Mouse (Mus musculus): Measurements from ENCODE around the gene Paf1.
"Not testable (repeated sequence)": the region's sequence is repeated elsewhere in the genome, so short reads cannot be mapped to it uniquely, and the experiment has no call there.

Gene Paf1

GRCm38 (mm10) chr7:28385196-28385595, 7.6 kb upstream of the Paf1 start:
- DNase-seq (ENCODE audit: low spot score): no peak

DNA sequence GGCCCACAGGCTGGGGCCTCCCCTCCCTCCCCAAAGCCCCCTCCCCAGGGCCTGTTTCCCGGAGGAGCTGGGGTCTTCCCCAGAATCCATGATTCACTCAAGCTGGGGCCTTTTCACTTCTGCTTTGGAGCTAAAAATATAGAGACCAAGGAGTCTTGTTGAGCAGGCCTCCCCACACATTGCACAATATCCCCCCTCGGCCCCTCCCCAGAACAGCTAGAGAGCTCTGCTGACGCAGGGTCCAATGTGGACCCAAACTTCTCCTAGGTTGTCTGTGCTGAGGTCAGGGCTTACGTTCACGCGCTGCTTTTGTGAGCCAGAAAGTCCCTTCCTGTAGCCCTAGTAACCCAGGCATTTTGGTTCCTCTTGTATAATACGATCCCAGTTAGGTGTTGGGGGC, 6.7 kb upstream of the Paf1 start:
- no peak for DNase-seq (ENCODE audit: low spot score)

- peak; percentile 68 for DNase-seq (ENCODE audit: low spot score)
Measured at GRCm38 (mm10) chr7:28386462-28386861, 6.3 kb upstream of the Paf1 start.

GRCm38 (mm10) chr7:28386877-28387276, 5.9 kb upstream of the Paf1 start:
- DNase-seq (ENCODE audit: low spot score): not testable (repeated sequence)

- DNase-seq (ENCODE audit: low spot score): not testable (repeated sequence)
Measured at GRCm38 (mm10) chr7:28387384-28387783, 5.4 kb upstream of the Paf1 start.

- DNase-seq (ENCODE audit: low spot score): no peak
Measured at GRCm38 (mm10) chr7:28390331-28390730, 2.4 kb upstream of the Paf1 start.

DNA sequence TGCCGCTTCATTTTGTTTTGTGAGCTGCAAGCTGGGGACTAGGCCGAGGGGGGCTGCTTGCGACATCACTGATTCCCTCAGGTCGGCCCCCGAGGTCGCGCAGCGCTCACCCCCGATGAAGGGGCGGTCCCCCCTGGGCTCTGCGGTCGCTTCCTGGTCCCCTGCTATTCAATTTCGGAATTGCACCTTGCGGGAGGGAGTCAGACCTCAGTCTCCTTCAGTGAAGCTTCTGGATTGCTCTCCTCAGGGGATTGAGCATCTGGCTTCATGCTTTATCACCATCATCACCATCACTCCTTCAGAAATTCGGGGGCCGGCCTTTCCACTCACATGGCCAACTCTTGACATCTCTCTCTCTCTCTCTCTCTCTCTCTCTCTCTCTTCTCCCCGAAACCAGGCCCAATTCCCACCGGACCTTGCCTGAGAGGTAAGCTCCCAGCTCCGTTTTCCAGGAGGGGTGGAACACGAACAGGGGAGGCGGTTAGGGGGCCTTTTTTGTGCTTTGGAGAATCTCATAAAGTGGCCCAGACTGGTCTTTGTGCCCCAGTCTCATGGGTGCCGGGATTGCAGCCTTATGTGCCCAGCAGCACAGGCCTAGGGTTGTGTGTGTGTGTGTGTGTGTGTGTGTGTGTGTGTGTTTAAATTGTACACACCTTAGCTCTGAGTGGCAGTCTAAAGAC, 661 bp downstream of the Paf1 start:
- DNase-seq (ENCODE audit: low spot score): no peak

DNA sequence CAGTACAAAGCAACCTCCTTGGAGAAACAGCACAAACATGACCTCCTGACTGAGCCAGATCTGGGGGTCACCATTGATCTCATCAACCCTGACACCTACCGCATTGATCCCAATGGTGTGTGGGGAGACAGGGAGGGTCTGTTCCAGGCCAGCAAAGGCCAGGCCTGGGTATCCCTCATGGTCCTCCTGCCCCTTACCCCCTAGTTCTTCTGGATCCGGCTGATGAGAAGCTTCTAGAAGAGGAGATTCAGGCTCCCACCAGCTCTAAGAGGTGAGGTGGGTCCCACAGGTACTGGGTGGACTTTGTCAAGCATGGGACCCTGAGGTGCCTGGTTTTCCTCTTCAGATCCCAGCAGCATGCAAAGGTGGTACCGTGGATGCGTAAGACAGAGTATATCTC, 2.7 kb downstream of the Paf1 start:
- no peak for DNase-seq (ENCODE audit: low spot score)

DNA sequence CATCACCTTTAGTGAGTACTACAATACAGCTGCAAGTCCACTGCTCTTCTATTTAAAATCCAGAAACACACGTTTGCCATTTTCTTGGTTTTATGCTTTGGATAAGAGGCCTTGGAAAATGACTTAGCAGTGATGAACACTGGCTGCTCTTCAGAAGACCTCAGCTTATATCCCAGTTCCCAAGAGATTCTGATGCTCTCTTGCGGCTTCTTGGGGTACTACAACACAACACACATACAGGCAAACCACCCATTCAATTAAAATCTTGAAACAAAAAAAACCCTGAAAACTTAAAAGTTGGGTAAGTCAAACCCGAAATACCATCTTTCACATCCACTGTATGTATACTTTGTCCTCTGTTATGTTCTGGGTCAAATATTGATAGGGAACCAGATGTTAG, 5.2 kb downstream of the Paf1 start:
- no peak for DNase-seq (ENCODE audit: low spot score)

GRCm38 (mm10) chr7:28398696-28399340, 6.1 kb downstream of the Paf1 start:
- DNase-seq (ENCODE audit: low spot score): no peak

GRCm38 (mm10) chr7:28401030-28401429, 8.3 kb downstream of the Paf1 start:
- no peak for DNase-seq (ENCODE audit: low spot score)

DNA sequence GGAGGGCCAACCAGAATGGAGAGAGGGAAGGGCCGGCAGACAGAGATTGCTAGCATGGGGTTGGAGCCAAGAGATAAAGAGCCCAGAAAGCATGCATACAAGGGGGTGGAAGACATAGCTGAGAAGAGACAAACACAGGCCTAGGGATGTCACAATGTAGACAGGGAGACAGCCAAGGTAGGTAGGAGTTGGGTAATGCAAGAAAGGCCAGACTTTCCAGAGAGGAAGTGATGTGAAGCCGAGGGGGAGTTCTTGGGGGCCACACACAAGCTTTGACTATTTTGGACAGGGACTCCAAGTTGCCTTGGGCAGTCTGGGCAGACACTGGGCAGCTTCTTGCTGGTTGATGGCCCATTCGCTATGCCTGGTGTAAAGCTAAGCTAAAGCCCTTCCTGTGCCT, 9.2 kb downstream of the Paf1 start:
- no peak for DNase-seq (ENCODE audit: low spot score)

- peak; percentile 80 for DNase-seq (ENCODE audit: low spot score)
Measured at GRCm38 (mm10) chr7:28410841-28411475, 18.2 kb downstream of the Paf1 start.

DNA sequence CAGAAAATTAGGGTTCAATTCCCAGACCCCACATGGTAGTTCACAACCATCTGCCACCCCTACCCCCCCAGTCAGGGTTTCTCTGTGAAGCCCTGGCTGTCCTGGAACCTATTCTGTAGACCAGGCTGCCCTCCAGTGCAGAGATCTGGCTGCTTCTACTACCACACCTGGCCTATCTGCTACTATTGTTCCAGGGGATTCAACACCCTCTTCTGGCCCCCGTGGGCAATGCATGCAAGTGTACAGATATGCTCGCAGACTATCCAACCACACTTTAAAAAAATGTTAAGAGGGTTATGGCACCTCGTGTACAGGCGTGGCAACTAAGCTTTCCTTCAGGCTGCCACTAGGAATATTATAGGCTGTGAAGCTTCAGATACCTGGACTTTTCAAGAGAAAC, 20.1 kb downstream of the Paf1 start:
- DNase-seq (ENCODE audit: low spot score): no peak

DNA sequence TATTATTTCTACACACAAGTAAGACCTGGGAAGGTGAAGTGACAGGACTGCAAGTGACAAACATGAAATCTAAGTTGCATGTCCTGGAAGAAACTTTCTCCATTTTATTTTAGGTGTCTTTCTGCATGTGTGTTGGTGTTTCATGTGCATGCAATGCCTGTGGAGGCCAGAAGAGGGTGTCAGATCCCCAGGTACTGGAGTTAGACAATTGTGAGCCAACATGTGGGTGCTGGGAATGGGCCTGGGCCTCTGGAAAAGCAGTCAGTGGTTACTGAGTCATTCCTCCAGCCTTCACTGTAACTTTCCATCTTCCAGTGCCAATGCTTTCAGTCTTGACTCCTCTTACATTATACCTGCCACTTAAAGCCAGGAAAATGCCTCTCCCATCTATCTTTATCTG, 24.6 kb downstream of the Paf1 start:
- no peak for DNase-seq (ENCODE audit: low spot score)

DNA sequence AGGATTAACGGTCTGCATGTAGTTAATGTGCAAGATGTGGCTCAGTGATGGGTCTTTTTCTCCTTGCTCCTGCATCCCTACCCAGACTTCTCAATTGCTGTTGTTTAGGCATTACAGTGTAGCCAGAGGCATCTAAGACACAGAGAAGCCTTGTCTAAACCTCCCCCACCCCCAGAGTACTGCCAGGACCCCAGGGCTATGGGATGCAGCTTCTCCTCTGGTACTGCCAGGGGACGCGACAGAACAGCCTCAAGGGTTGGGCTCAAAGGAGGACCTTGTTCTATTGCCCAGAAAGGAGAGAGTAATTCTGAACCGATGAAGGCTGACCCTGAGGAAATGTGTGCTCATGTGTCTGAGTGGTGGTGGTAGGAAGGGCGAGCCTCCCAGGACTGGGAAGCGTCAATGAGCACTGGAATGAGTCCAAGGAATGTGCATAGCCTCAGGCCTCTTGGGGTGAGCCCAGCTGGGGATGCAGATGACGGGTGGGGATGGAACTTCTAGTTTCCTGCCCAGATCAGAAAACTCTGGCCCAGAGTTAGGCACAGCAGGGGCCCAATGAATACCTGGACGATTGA, 25.4 kb downstream of the Paf1 start:
- no peak for DNase-seq (ENCODE audit: low spot score)

GRCm38 (mm10) chr7:28419416-28419815, 26.7 kb downstream of the Paf1 start:
- no peak for DNase-seq (ENCODE audit: low spot score)

- no peak for DNase-seq (ENCODE audit: low spot score)
Measured at GRCm38 (mm10) chr7:28423018-28423417, 30.3 kb downstream of the Paf1 start.

DNA sequence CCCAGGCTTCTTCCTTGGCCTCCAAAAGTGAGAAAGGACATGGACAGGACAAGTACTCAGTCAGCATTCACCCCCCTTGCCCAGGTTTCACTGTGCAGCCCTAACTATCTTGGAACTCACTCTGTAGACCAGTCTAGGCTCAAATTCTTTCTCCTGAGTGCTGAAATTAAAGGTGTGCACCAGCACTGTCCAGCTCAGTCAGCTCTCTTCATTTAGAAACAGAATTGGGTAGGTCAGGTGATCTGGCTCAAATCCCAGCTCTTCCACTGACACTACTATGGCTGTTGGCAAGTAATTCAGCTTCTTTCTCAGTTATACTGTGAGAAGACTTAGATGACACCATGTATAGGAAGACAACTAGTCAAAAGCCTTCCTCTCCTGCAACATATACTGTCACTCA, 35.0 kb downstream of the Paf1 start:
- DNase-seq (ENCODE audit: low spot score): no peak

GRCm38 (mm10) chr7:28430512-28430911, 37.8 kb downstream of the Paf1 start:
- DNase-seq (ENCODE audit: low spot score): no peak

- DNase-seq (ENCODE audit: low spot score): no peak
Measured at GRCm38 (mm10) chr7:28432252-28432651, 39.5 kb downstream of the Paf1 start.

- no peak for DNase-seq (ENCODE audit: low spot score)
Measured at GRCm38 (mm10) chr7:28435660-28436259, 43.0 kb downstream of the Paf1 start.
